Comparison of ENCODE assay signal across 22 mouse cellular contexts in the genomic region with DNA sequence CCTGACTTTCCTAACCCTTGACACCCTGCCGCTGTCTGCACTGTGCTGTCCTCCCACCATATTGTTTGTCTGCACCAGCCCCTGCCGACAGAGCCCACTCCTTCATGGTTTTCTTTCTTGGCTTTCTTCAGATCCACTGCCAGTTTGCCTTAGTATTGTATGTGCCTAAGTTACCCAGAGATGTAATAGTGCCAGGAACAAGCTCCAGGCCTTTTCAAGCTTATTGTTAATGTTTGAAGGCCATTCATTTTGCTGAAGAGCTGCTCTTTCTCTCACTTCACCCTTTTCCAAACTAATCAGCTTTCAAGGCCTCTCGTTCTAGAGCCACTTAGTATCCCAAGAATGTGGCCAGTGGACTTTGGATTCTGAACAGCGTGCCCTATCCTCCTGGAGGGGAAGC. TPM values are rescaled to one million over a fixed set of nuclear protein-coding genes. Genes with fewer than 3 reads are reported as not detected.
DNase-seq lines count a peak whose midpoint lies in the region; ATAC-seq and TF ChIP-seq lines count a peak whose summit lies in the region.
"Had no signal": no experiment of that assay in that cellular context is flagged by ENCODE, and none has a peak within 500 bp of the region (broad histone marks: within the 10 kb centered on the region; RNA-seq: fewer than 3 reads in every experiment).

No protein-coding gene starts in this region.

- ATAC-seq in midbrain, postnatal 0 days (ENCODE audit: low FRiP score), result no peak
- no peak for ATAC-seq in midbrain, embryonic 11.5 days (ENCODE audit: low FRiP score)
- ATAC-seq: forebrain, embryonic 16.5 days had no signal

- H3K9ac ChIP-seq in midbrain, postnatal 0 days (replicated peaks; ENCODE audit: low read length, poor library complexity, severe bottlenecking), result no peak overlapping the region
- no peak overlapping the region for H3K9ac ChIP-seq in midbrain, embryonic 11.5 days (ENCODE audit: low read length)
- H3K9ac ChIP-seq: heart, embryonic 15.5 days; hindbrain, embryonic 13.5 days had no signal

- H3K4me1 ChIP-seq in heart, embryonic 10.5 days, result peaks cover 4% of the 10 kb centered on the region; the same call in 1 of the 2 replicates
- no peaks in the 10 kb centered on the region for H3K4me1 ChIP-seq in midbrain, postnatal 0 days (ENCODE audit: insufficient read depth, low read length)
- H3K4me1 ChIP-seq in midbrain, embryonic 11.5 days (ENCODE audit: control insufficient read depth, insufficient read depth, low read length), result peaks cover 2% of the 10 kb centered on the region; the same call in 1 of the 2 replicates
- H3K4me1 ChIP-seq: heart, embryonic 15.5 days; hindbrain, embryonic 13.5 days had no signal

- no peak for TF ChIP-seq CTCF in midbrain, postnatal 0 days (IDR thresholded peaks at IDR 0.05)

- H3K4me2 ChIP-seq in midbrain, postnatal 0 days (ENCODE audit: low read depth, low read length, poor library complexity, severe bottlenecking), result no peak overlapping the region
- no peak overlapping the region for H3K4me2 ChIP-seq in midbrain, embryonic 11.5 days
- H3K4me2 ChIP-seq: heart, embryonic 11.5 days; heart, embryonic 15.5 days; hindbrain, embryonic 13.5 days had no signal

- no peak overlapping the region for H3K27ac ChIP-seq in heart, embryonic 10.5 days
- no peak overlapping the region for H3K27ac ChIP-seq in midbrain, postnatal 0 days (ENCODE audit: low read depth, low read length)
- no peak overlapping the region for H3K27ac ChIP-seq in midbrain, embryonic 11.5 days (ENCODE audit: low read depth, low read length)
- H3K27ac ChIP-seq: embryonic facial prominence, embryonic 10.5 days; heart, embryonic 15.5 days; hindbrain, embryonic 13.5 days had no signal

- no peak overlapping the region for H3K4me3 ChIP-seq in heart, embryonic 10.5 days
- H3K4me3 ChIP-seq in midbrain, postnatal 0 days (ENCODE audit: low read depth, low read length), result no peak overlapping the region
- H3K4me3 ChIP-seq in midbrain, embryonic 11.5 days (ENCODE audit: low read depth, low read length), result no peak overlapping the region
- H3K4me3 ChIP-seq: embryonic facial prominence, embryonic 10.5 days; heart, embryonic 15.5 days; hindbrain, embryonic 13.5 days had no signal

- no peaks in the 10 kb centered on the region for H3K36me3 ChIP-seq in heart, embryonic 10.5 days
- no peaks in the 10 kb centered on the region for H3K36me3 ChIP-seq in midbrain, postnatal 0 days (ENCODE audit: insufficient read depth, low read length)
- H3K36me3 ChIP-seq in midbrain, embryonic 11.5 days (ENCODE audit: control insufficient read depth, insufficient read depth, low read length), result no peaks in the 10 kb centered on the region
- H3K36me3 ChIP-seq: embryonic facial prominence, embryonic 10.5 days; heart, embryonic 15.5 days; hindbrain, embryonic 13.5 days had no signal

- no peaks in the 10 kb centered on the region for H3K27me3 ChIP-seq in heart, embryonic 10.5 days (ENCODE audit: insufficient read depth, poor library complexity, severe bottlenecking)
- H3K27me3 ChIP-seq in midbrain, postnatal 0 days (ENCODE audit: insufficient read depth, low read length), result no peaks in the 10 kb centered on the region
- no peaks in the 10 kb centered on the region for H3K27me3 ChIP-seq in midbrain, embryonic 11.5 days (ENCODE audit: control insufficient read depth, insufficient read depth, low read length)
- H3K27me3 ChIP-seq: heart, embryonic 15.5 days; hindbrain, embryonic 13.5 days had no signal

- no peaks in the 10 kb centered on the region for H3K9me3 ChIP-seq in heart, embryonic 10.5 days
- no peaks in the 10 kb centered on the region for H3K9me3 ChIP-seq in midbrain, postnatal 0 days (ENCODE audit: low read length)
- no peaks in the 10 kb centered on the region for H3K9me3 ChIP-seq in midbrain, embryonic 11.5 days (ENCODE audit: control insufficient read depth, low read length)
- H3K9me3 ChIP-seq: embryonic facial prominence, embryonic 10.5 days; heart, embryonic 15.5 days; hindbrain, embryonic 13.5 days had no signal

- peak; percentile 48 for DNase-seq in heart, adult 11 months
- no peak for DNase-seq in heart, embryonic 10.5 days (ENCODE audit: low spot score)
- peak; percentile 11 for DNase-seq in kidney, adult 9 months
- DNase-seq in kidney, postnatal 14 days, result no peak
- peak; percentile 57 for DNase-seq in midbrain, postnatal 0 days (ENCODE audit: low spot score)
- no peak for DNase-seq in midbrain, embryonic 11.5 days (ENCODE audit: low spot score, missing footprints)
- DNase-seq: adrenal gland, adult 2 months; adrenal gland, postnatal 25 days; cerebellum, adult 2 months; cerebellum, postnatal 10 days; gastrocnemius, postnatal 36 days; heart, adult 18-20 months; heart, postnatal 14 days had no signal

- 69% methylated on average over 4 of the region's 4 CpGs for WGBS in heart, embryonic 10.5 days
- 45% methylated on average over 4 of the region's 4 CpGs for WGBS in midbrain, postnatal 0 days
- WGBS in midbrain, embryonic 11.5 days, result 57% methylated on average over 4 of the region's 4 CpGs

RNA-seq across cellular contexts. Expression of a gene that starts 27.8 kb away (rescaled TPM):
- not detected in 2 replicates for polyA plus RNA-seq in heart, embryonic 10.5 days (2016; fragmentation: Nextera tagmentation; extraction: Ambion mirVana)
- 0.24 and 0.27 TPM in 2 replicates for total RNA-seq in midbrain, postnatal 0 days (2014; rRNA removed)
- polyA plus RNA-seq in midbrain, postnatal 0 days (2015; fragmentation: Nextera tagmentation; extraction: Ambion mirVana), result 0.21 and 0.33 TPM in 2 replicates
- polyA plus RNA-seq in midbrain, embryonic 11.5 days (2014; fragmentation: Nextera tagmentation; extraction: Ambion mirVana), result not detected in 2 replicates
- total RNA-seq: ES-E14; hematopoietic stem cell, adult 5-6 weeks had no signal
- polyA plus RNA-seq: embryonic facial prominence, embryonic 10.5 days; forebrain, embryonic 16.5 days; heart, embryonic 11.5 days; heart, embryonic 15.5 days; hindbrain, embryonic 13.5 days had no signal

RNA-seq across cellular contexts. Expression of a gene that starts 40.9 kb away (rescaled TPM):
- polyA plus RNA-seq in heart, embryonic 10.5 days (2016; fragmentation: Nextera tagmentation; extraction: Ambion mirVana), result 33.9 and 39.1 TPM in 2 replicates
- total RNA-seq in midbrain, postnatal 0 days (2014; rRNA removed), result 25.5 and 29.2 TPM in 2 replicates
- polyA plus RNA-seq in midbrain, postnatal 0 days (2015; fragmentation: Nextera tagmentation; extraction: Ambion mirVana), result 69.0 and 74.7 TPM in 2 replicates
- 64.4 and 68.2 TPM in 2 replicates for polyA plus RNA-seq in midbrain, embryonic 11.5 days (2014; fragmentation: Nextera tagmentation; extraction: Ambion mirVana)

RNA-seq across cellular contexts. Expression of a gene that starts 46.8 kb away (rescaled TPM):
- not detected in 2 replicates for polyA plus RNA-seq in heart, embryonic 10.5 days (2016; fragmentation: Nextera tagmentation; extraction: Ambion mirVana)
- total RNA-seq in midbrain, postnatal 0 days (2014; rRNA removed), result not detected in 2 replicates
- not detected in 2 replicates for polyA plus RNA-seq in midbrain, postnatal 0 days (2015; fragmentation: Nextera tagmentation; extraction: Ambion mirVana)
- polyA plus RNA-seq in midbrain, embryonic 11.5 days (2014; fragmentation: Nextera tagmentation; extraction: Ambion mirVana), result not detected in 2 replicates
- total RNA-seq: adrenal gland, adult 2 months; adrenal gland, postnatal 25 days; ES-E14; gastrocnemius, adult 8-10 months; gastrocnemius, postnatal 36 days; heart, adult 18-20 months; heart, postnatal 14 days; hematopoietic stem cell, adult 5-6 weeks had no signal
- polyA plus RNA-seq: adrenal gland, adult 2 months; cerebellum, adult 2 months; embryonic facial prominence, embryonic 10.5 days; embryonic facial prominence, embryonic 14.5 days; forebrain, embryonic 16.5 days; heart, embryonic 11.5 days; heart, embryonic 15.5 days; hindbrain, embryonic 13.5 days had no signal

Comparison
In these comparisons a context has a peak if more than half of its experiments do, and no peak if none do; other contexts are left out.
1. DNase-seq: peak in heart, adult 11 months (single experiment), kidney, adult 9 months (single experiment) and midbrain, postnatal 0 days (single experiment); none in heart, embryonic 10.5 days (single experiment), kidney, postnatal 14 days (single experiment) and midbrain, embryonic 11.5 days (single experiment).